Mouse (Mus musculus) embryonic facial prominence, embryonic 15.5 days (tissue): ENCODE results near the gene Phb2. TPM values are rescaled to one million over a fixed set of nuclear protein-coding genes. Genes with fewer than 3 reads are reported as not detected.

Experiments
- microRNA counts: library from miRNA; unstranded; fragments of <30 nt; microRNA quantifications from one replicate; lab custom pipeline; 2016
- microRNA-seq: library from miRNA; unstranded; fragments of <30 nt; microRNA quantifications from one replicate; pipeline ENCODE4, GENCODE M21; 2016; ENCODE audit warnings: borderline number of aligned reads
- polyA plus RNA-seq: library from polyadenylated mRNA; unstranded; fragments of >200 nt; fragmentation: Nextera tagmentation; extraction: Ambion mirVana; gene quantifications from 2 replicates; pipeline ENCODE4 v1.2.1, GENCODE M21; 2015

The Phb2 gene
- polyA plus RNA-seq, 1 experiment from 2014 or later, result 301 TPM

MicroRNAs encoded within 50 kb of the gene (microRNA counts, 519-probe panel; counts per million panel counts)
- microRNA mmu-miR-141 (lab: Ali Mortazavi, UCI) (3,287 counts per million, percentile 79 among the panel's probes with 10 or more counts), microRNA mmu-miR-200c (lab: Ali Mortazavi, UCI) (3,782 counts per million, percentile 88 among the panel's probes with 10 or more counts)

Small RNA genes within 50 kb of the gene (microRNA-seq; reads per million reads assigned to microRNA genes)
- gene Mir141 (1,593 reads per million, percentile 81 among the genes with 10 or more reads in this experiment), gene Mir200c (11,995 reads per million, percentile 95 among the genes with 10 or more reads in this experiment)

Other genes starting within 250 kb of the Phb2 start
- 8.2 and 9.0 TPM in 2 replicates for gene Clstn3, start 247.5 kb upstream of the Phb2 start, polyA plus RNA-seq
- gene C1rl, start 219.2 kb upstream of the Phb2 start, polyA plus RNA-seq, result 0.47 and 0.67 TPM in 2 replicates
- gene C1ra, start 199.9 kb upstream of the Phb2 start, polyA plus RNA-seq, result 5.1 and 6.1 TPM in 2 replicates
- 5.7 and 9.0 TPM in 2 replicates for gene C1s1, start 170.0 kb upstream of the Phb2 start, polyA plus RNA-seq
- gene C1rb, start 142.0 kb upstream of the Phb2 start, polyA plus RNA-seq, result not detected in 2 replicates
- gene C1s2, start 76.3 kb upstream of the Phb2 start, polyA plus RNA-seq, result 0.14 and 0.21 TPM in 2 replicates
- 56.0 and 56.1 TPM in 2 replicates for gene Lpcat3, start 49.3 kb upstream of the Phb2 start, polyA plus RNA-seq
- gene Emg1, start 158 bp upstream of the Phb2 start, polyA plus RNA-seq, result 171 and 186 TPM in 2 replicates
- 19.9 and 20.2 TPM in 2 replicates for gene Ptpn6, start 26.4 kb downstream of the Phb2 start, polyA plus RNA-seq
- 416 TPM in 2 replicates for gene Grcc10, start 29.0 kb downstream of the Phb2 start, polyA plus RNA-seq
- not detected in 2 replicates for gene Gm45234, start 43.7 kb downstream of the Phb2 start, polyA plus RNA-seq
- gene Atn1, start 44.2 kb downstream of the Phb2 start, polyA plus RNA-seq, result 20.1 and 21.0 TPM in 2 replicates
- 11.8 and 12.7 TPM in 2 replicates for gene Eno2, start 57.3 kb downstream of the Phb2 start, polyA plus RNA-seq
- 26.7 and 47.5 TPM in 2 replicates for gene Lrrc23, start 67.4 kb downstream of the Phb2 start, polyA plus RNA-seq
- 16.4 and 17.5 TPM in 2 replicates for gene Spsb2, start 96.3 kb downstream of the Phb2 start, polyA plus RNA-seq
- 779 and 809 TPM in 2 replicates for gene Tpi1, start 102.0 kb downstream of the Phb2 start, polyA plus RNA-seq
- 140 and 141 TPM in 2 replicates for gene Usp5, start 117.1 kb downstream of the Phb2 start, polyA plus RNA-seq
- gene Cdca3, start 117.2 kb downstream of the Phb2 start, polyA plus RNA-seq, result 128 and 138 TPM in 2 replicates
- gene Gnb3, start 127.9 kb downstream of the Phb2 start, polyA plus RNA-seq, result 2.0 and 2.1 TPM in 2 replicates
- gene P3h3, start 145.4 kb downstream of the Phb2 start, polyA plus RNA-seq, result 55.9 and 57.6 TPM in 2 replicates
- gene Gpr162, start 151.6 kb downstream of the Phb2 start, polyA plus RNA-seq, result 2.6 and 3.4 TPM in 2 replicates
- gene Cd4, start 175.9 kb downstream of the Phb2 start, polyA plus RNA-seq, result 0.36 and 0.60 TPM in 2 replicates
- 2.8 and 4.0 TPM in 2 replicates for gene Lag3, start 199.4 kb downstream of the Phb2 start, polyA plus RNA-seq
- 355 and 368 TPM in 2 replicates for gene Ptms, start 207.8 kb downstream of the Phb2 start, polyA plus RNA-seq
- 373 and 388 TPM in 2 replicates for gene Mlf2, start 219.1 kb downstream of the Phb2 start, polyA plus RNA-seq